Mouse (Mus musculus) brain, embryonic 14.5 days (tissue): ENCODE data around the gene Cfap43.

Source experiments
- CTCF ChIP-seq: fragments of 200-500 bp; IDR thresholded peaks from 2 replicates; pipeline ENCODE4 v1.5.1; 2012; ENCODE audit warnings: inconsistent platforms, mild to moderate bottlenecking, moderate library complexity, borderline replicate concordance; ENCODE audit not compliant: insufficient read depth, insufficient read length; ENCODE audit errors: extremely low read depth
- POLR2A ChIP-seq: fragments of 200-500 bp; IDR thresholded peaks from 2 replicates; pipeline ENCODE4 v1.6.1; 2012; ENCODE audit warnings: mild to moderate bottlenecking, inconsistent platforms, borderline replicate concordance; ENCODE audit not compliant: poor library complexity, insufficient read depth, insufficient read length, severe bottlenecking; ENCODE audit errors: extremely low read depth

GRCm38 (mm10) chr19:47790316-47791020 is 128.6 kb downstream of the Cfap43 start:
- TF ChIP-seq CTCF (no peak), POLR2A (no peak)
